Mouse (Mus musculus) lung, postnatal 0 days (tissue): ENCODE measurements at regions not wholly inside any gene's neighbourhood (a gene's known extent, or its start where the extent isn't known, plus 50 kb on each side); places are given as distances from the start of the nearest gene placed in this dataset.

Experiments
- ATAC-seq: fragments of 200-750 bp; cut with Nextera tagmentation; 2 replicates; pipeline ENCODE4 v1.8.0; 2017; ENCODE audit warnings: moderate library complexity
- DNase-seq: peaks from one replicate; pipeline ENCODE4 v3.0.0-alpha.2; 2016; ENCODE audit warnings: low spot score
- H3K27ac ChIP-seq: fragments of 300-500 bp; sonication (generic); 2 replicates; pipeline ENCODE4 v1.5.1; 2014; ENCODE audit warnings: antibody characterized with exemption, mild to moderate bottlenecking, low read length, mixed read lengths
- H3K27me3 ChIP-seq: fragments of 300-500 bp; sonication (generic); replicated peaks from 2 replicates; pipeline ENCODE4 v1.6.1; 2014; ENCODE audit warnings: low read length, mixed read lengths; ENCODE audit not compliant: insufficient read depth
- H3K36me3 ChIP-seq: fragments of 300-500 bp; sonication (generic); 2 replicates; pipeline ENCODE4 v1.6.1; 2014; ENCODE audit warnings: low read length, mixed read lengths; ENCODE audit not compliant: insufficient read depth
- H3K4me1 ChIP-seq: fragments of 300-500 bp; sonication (generic); 2 replicates; pipeline ENCODE4 v1.6.1; 2014; ENCODE audit warnings: antibody characterized with exemption, low read depth, low read length, mixed read lengths; ENCODE audit not compliant: insufficient read depth
- H3K4me2 ChIP-seq: fragments of 300-500 bp; sonication (generic); replicated peaks from 2 replicates; pipeline ENCODE4 v1.6.1; 2014; ENCODE audit warnings: low read depth, mild to moderate bottlenecking, low read length, moderate library complexity, mixed read lengths
- H3K4me3 ChIP-seq: fragments of 300-500 bp; sonication (generic); 2 replicates; pipeline ENCODE4 v1.5.1; 2014; ENCODE audit warnings: low read depth, low read length
- H3K9ac ChIP-seq: fragments of 300-500 bp; sonication (generic); replicated peaks from 2 replicates; pipeline ENCODE4 v1.6.1; 2014; ENCODE audit warnings: low read depth, mild to moderate bottlenecking
- H3K9me3 ChIP-seq: fragments of 300-500 bp; sonication (generic); 2 replicates; pipeline ENCODE4 v1.6.1; 2016; ENCODE audit warnings: low read length, mixed read lengths
- CTCF ChIP-seq: IDR thresholded peaks from 2 replicates; pipeline ENCODE4 v1.5.1; 2016; ENCODE audit warnings: antibody characterized with exemption, mild to moderate bottlenecking
- EP300 ChIP-seq: IDR thresholded peaks from 2 replicates; pipeline ENCODE4 v1.6.1; 2016; ENCODE audit warnings: antibody characterized with exemption, mild to moderate bottlenecking, control low read depth
- WGBS: fragments of 180-500 bp; shearing (Covaris S2); extraction: QIAGEN DNeasy Blood & Tissue Kit; methylation state at CpG from one replicate; pipeline ENCODE4 v1.1.7; 2014; 5-methylcytosine and 5-hydroxymethylcytosine counted together

DNA sequence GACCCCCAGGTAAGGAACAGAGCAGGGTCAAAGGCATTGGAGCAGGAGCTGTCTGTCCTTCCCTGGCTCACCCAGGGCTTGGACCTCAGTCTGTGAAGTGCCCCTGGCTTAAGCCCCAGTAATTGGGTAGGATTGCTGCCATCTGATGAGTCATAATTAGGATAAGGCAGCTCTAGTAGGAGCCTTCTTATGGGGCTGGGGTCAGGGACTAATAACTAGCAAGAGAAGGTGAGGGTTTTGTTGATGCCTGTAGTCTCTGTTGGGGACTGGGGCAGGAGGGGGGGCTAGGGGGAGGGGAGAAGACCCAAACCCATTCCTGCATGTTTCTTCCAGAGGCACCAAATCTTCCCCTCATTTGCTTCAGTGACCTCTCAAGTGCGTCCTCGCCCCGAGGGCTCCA is 172.4 kb upstream of the Mki67 start:
- Histone ChIP-seq H3K27me3 (no peaks in the 10 kb centered on the region), H3K4me2 (no peak overlapping the region), H3K4me3 (no peak overlapping the region), H3K36me3 (no peaks in the 10 kb centered on the region), H3K9ac (no peak overlapping the region), H3K4me1 (0 out of 2 replicates have a peak, but pooled peaks cover 2% of the 10 kb centered on the region), H3K9me3 (no peaks in the 10 kb centered on the region), H3K27ac (no peak overlapping the region)
- TF ChIP-seq CTCF = no peak
- no peak for TF ChIP-seq EP300
- ATAC-seq (no peak), DNase-seq (no peak)
- WGBS = 33% methylated on average over 3 of the region's 3 CpGs

DNA sequence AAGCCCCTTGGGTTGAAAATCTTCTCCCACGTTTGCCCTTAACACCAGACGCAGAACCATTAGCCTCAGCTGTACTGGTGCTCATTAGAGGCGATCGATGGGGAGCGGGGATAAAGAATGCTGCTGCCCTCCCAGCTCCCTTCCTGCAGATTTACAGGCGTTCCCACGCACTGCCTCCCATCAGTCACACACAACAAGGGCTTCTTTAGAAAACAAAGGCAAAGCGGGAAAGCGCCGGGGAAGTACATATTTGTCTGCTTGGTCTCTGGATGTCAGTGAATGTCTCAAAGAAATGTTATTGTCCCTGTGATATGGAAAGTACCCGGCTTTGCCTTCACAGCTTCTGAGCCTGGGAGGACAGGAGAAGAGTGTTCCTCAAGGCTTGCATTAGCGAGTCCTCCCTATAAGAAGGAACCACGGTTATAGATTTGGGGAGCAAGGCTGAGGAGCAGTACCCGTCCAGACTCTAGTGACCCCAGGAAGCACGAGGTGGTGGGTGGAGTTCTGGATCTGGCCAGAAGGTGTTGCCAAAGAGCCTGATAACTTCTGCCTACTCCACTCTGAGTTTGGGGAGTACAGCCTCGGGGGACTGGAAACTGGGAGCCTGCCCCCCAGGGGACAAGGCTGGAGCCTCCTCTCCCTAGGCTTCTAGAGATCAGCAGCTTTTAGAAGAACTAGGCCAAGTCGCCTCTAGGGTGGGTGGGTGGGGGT is 173.0 kb upstream of the Mki67 start:
- 16% methylated on average over 17 of the region's 17 CpGs for WGBS
- Histone ChIP-seq H3K9ac (no peak overlapping the region), H3K4me1 (0 out of 2 replicates have a peak, but pooled peaks cover 2% of the 10 kb centered on the region), H3K27me3 (no peaks in the 10 kb centered on the region), H3K27ac (no peak overlapping the region), H3K4me3 (no peak overlapping the region), H3K4me2 (no peak overlapping the region), H3K9me3 (no peaks in the 10 kb centered on the region), H3K36me3 (no peaks in the 10 kb centered on the region)
- DNase-seq (peak; percentile 44), ATAC-seq (peak; percentile 47)
- peak; percentile 69 for TF ChIP-seq CTCF
- TF ChIP-seq EP300 = no peak

DNA sequence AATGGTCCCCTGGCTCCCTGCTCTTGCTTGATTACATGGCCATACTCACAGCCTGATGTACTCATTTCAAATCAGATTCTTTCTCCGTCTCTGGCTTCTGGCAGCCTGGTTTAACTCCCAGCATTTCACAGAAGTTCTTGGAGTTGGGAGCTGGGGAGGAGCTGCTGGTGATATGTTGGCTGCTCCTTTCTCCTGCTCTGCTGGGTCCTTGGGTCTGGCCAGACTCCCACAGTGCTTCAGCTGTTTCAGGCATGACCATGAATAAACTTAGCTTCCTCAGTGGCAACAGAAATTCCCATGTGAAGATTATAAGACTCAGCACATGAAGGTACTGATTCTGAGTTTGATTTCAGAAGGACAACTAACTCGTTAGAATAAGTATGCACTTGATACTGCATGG is 182.7 kb upstream of the Mki67 start:
- DNase-seq (peak; percentile 39), ATAC-seq (peak; percentile 30; the same call in 1 of the 2 replicates)
- 67% methylated on average over 2 of the region's 2 CpGs for WGBS

DNA sequence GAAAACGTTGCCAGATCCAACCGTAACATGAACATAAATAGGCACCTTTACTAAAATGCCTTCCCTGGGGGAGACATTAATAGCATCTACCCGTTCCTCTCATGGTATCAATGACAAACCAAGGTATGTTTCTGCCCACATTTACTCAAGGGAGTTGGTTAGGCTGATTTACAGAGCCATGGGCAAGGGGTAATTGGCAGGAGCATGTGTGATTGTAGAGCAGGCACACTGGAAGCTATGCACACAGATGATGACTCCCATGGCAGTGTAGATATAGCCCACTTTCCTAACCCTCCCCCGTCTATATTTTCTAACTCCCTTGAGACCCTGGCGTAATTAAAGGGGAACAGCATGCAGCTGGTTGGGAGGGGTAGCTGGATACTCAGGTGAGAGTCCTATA is 183.6 kb upstream of the Mki67 start:
- ATAC-seq = no peak
- H3K4me3 ChIP-seq = no peak overlapping the region

More for the DNA sequence above, 182.7 kb upstream of the Mki67 start:
- H3K4me3 ChIP-seq = no peak overlapping the region
- H3K9me3 ChIP-seq = no peaks in the 10 kb centered on the region
- H3K27ac ChIP-seq = no peak overlapping the region
- no peaks in the 10 kb centered on the region; the same call in 1 of the 2 replicates for H3K4me1 ChIP-seq
- no peaks in the 10 kb centered on the region for H3K27me3 ChIP-seq
- no peak overlapping the region for H3K9ac ChIP-seq
- no peaks in the 10 kb centered on the region for H3K36me3 ChIP-seq
- no peak overlapping the region for H3K4me2 ChIP-seq
- TF ChIP-seq EP300 (no peak), CTCF (no peak)

DNA sequence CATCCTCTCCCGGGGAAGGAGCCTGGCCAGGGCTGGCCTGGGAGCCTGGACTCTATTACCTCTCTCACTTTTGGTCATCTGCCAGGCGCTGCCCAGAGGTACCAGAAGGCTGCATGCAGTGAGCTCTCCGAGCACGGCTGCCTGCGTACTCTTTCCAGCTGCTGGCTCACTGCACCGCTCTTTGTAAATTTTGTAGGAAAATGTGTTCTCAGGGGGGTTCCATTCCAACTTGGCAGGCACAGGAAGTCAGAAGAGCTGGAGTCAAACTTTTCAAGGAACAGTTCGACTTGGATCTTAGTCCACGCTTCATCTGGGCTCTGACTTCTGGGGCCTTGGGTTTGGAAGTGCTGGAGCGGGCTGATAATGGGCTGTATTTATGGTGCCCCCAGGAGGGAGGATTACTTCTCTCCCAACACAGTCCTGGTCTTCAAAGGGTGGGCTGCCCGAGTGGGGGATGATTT is 184.7 kb upstream of the Mki67 start:
- DNase-seq = no peak

More for the DNA sequence above, 183.6 kb upstream of the Mki67 start:
- 88% methylated on average over 5 of the region's 5 CpGs for WGBS
- H3K27me3 ChIP-seq = no peaks in the 10 kb centered on the region
- no peaks in the 10 kb centered on the region; the same call in 1 of the 2 replicates for H3K4me1 ChIP-seq
- H3K36me3 ChIP-seq = no peaks in the 10 kb centered on the region
- no peaks in the 10 kb centered on the region for H3K9me3 ChIP-seq
- H3K27ac ChIP-seq = no peak overlapping the region
- H3K4me2 ChIP-seq = no peak overlapping the region
- H3K9ac ChIP-seq = no peak overlapping the region
- no peak for TF ChIP-seq CTCF
- TF ChIP-seq EP300 = no peak
- DNase-seq = no peak

DNA sequence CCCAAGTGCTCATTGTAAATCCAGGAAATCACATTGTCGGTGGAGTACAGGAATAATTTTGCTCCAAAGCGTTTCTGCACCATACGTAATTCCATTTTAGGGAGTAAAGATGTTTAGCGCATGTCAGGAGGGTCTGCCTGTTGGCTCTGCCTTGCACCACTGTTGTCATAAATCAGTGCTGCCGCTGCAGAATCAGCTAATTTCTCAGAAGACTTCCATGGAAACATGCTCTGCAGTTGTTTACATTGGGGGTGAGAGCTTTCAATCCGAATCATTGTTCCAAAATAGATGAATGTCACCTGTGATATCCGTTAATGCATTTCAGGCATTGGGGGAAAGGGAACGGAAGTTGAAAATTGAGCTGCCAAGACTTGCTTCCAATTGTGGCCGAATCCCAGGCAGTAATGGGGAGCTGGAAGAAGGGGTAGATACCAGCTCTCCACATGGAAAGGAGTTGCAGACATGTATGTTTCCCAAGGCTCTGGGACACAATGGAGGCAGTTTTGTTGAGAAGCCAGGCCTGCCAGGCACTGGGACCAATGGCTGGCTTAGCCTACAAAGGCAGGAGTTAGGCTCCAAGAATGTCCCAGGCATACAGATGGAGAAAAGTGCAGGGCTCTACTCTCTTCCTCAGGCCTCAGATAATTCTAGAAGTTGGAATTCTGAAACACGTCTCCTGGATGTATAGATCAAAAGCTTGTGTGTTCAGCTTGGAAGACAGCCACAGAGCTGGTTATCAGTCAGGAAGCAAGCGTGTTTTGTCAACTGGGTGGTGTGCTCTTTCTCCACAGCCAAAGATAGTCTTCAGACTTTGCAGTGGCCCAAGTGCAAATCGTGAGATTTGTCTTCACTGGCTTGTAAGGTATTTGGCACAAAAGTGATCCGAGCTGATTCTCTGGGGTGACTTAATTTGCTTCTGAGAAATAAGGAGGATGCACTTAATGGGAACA is 186.2 kb upstream of the Mki67 start:
- ATAC-seq (no peak), DNase-seq (no peak)

More for the DNA sequence above, 184.7 kb upstream of the Mki67 start:
- H3K36me3 ChIP-seq = no peaks in the 10 kb centered on the region
- H3K9me3 ChIP-seq = no peaks in the 10 kb centered on the region
- TF ChIP-seq EP300 (no peak), CTCF (no peak)
- peak; percentile 25; the same call in 1 of the 2 replicates for ATAC-seq
- H3K4me1 ChIP-seq = no peaks in the 10 kb centered on the region; the same call in 1 of the 2 replicates
- no peak overlapping the region for H3K27ac ChIP-seq
- no peak overlapping the region for H3K9ac ChIP-seq
- H3K4me3 ChIP-seq = no peak overlapping the region
- no peak overlapping the region for H3K4me2 ChIP-seq
- WGBS = 42% methylated on average over 10 of the region's 10 CpGs
- no peaks in the 10 kb centered on the region for H3K27me3 ChIP-seq

More for the DNA sequence above, 186.2 kb upstream of the Mki67 start:
- H3K9me3 ChIP-seq = no peaks in the 10 kb centered on the region
- TF ChIP-seq EP300 = no peak
- TF ChIP-seq CTCF = no peak
- H3K27ac ChIP-seq = no peak overlapping the region
- H3K9ac ChIP-seq = no peak overlapping the region
- H3K4me1 ChIP-seq = no peaks in the 10 kb centered on the region; the same call in 1 of the 2 replicates
- H3K36me3 ChIP-seq = no peaks in the 10 kb centered on the region
- no peak overlapping the region for H3K4me3 ChIP-seq
- WGBS = 43% methylated on average over 13 of the region's 13 CpGs
- no peak overlapping the region for H3K4me2 ChIP-seq
- no peaks in the 10 kb centered on the region for H3K27me3 ChIP-seq
